ENCODE assay signal across 39 mouse cellular contexts in the genomic region with DNA sequence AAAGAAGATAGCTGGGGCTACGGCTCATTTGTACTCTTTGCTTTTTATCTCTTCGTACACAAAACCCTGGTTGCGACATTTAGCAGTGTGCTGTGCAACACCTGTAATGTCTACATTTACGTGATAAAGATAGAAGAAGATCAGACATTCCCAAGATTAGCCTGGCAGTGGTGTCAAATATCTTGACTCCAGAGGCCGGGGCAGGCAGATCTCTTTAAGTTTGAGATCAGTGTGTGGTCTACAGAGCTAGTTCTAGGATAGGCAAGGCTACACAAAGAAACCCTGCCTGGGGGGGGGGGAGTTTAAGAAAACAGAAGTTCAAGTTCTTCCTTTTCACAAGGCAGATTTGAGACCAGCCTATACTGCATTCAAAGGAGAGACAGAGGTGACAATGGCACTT. TPM values are rescaled to one million over a fixed set of nuclear protein-coding genes. Genes with fewer than 3 reads are reported as not detected.
"Had no signal": no experiment of that assay in that cellular context is flagged by ENCODE, and none has a peak within 500 bp of the region (broad histone marks: within the 10 kb centered on the region; RNA-seq: fewer than 3 reads in every experiment).

No protein-coding gene starts in this region.

- H3K36me3 ChIP-seq: heart, embryonic 10.5 days; heart, embryonic 12.5 days; hindbrain, embryonic 13.5 days; hindbrain, embryonic 15.5 days; kidney, embryonic 15.5 days; limb, embryonic 10.5 days; limb, embryonic 12.5 days; liver, embryonic 13.5 days; liver, embryonic 15.5 days had no signal

- H3K27me3 ChIP-seq: heart, embryonic 12.5 days; hindbrain, embryonic 13.5 days; hindbrain, embryonic 15.5 days; kidney, embryonic 15.5 days; limb, embryonic 12.5 days; liver, embryonic 13.5 days; liver, embryonic 15.5 days had no signal

- H3K9ac ChIP-seq: heart, embryonic 12.5 days; hindbrain, embryonic 13.5 days; hindbrain, embryonic 15.5 days; kidney, embryonic 15.5 days; limb, embryonic 12.5 days; liver, embryonic 13.5 days; liver, embryonic 15.5 days had no signal

- H3K4me3 ChIP-seq: gastrocnemius, adult 2 months; heart, embryonic 10.5 days; heart, embryonic 12.5 days; hindbrain, embryonic 13.5 days; hindbrain, embryonic 15.5 days; kidney, embryonic 15.5 days; layer of hippocampus, adult 2 months; left cerebral cortex, adult 2 months; limb, embryonic 10.5 days; limb, embryonic 12.5 days; liver, embryonic 13.5 days; liver, embryonic 15.5 days had no signal

- H3K4me1 ChIP-seq: heart, embryonic 10.5 days; heart, embryonic 12.5 days; hindbrain, embryonic 13.5 days; hindbrain, embryonic 15.5 days; kidney, embryonic 15.5 days; limb, embryonic 10.5 days; limb, embryonic 12.5 days; liver, embryonic 13.5 days; liver, embryonic 15.5 days had no signal

- H3K4me2 ChIP-seq: heart, embryonic 12.5 days; hindbrain, embryonic 13.5 days; hindbrain, embryonic 15.5 days; kidney, embryonic 15.5 days; limb, embryonic 12.5 days; liver, embryonic 13.5 days; liver, embryonic 15.5 days had no signal

- H3K27ac ChIP-seq: gastrocnemius, adult 2 months; heart, embryonic 10.5 days; hindbrain, embryonic 13.5 days; hindbrain, embryonic 15.5 days; hindbrain, postnatal 0 days; kidney, embryonic 15.5 days; kidney, postnatal 0 days; layer of hippocampus, adult 2 months; left cerebral cortex, adult 2 months; limb, embryonic 10.5 days; limb, embryonic 12.5 days; liver, embryonic 13.5 days; liver, embryonic 15.5 days had no signal

- H3K9me3 ChIP-seq: heart, embryonic 10.5 days; heart, embryonic 12.5 days; hindbrain, embryonic 13.5 days; hindbrain, embryonic 15.5 days; kidney, embryonic 15.5 days; limb, embryonic 10.5 days; limb, embryonic 12.5 days; liver, embryonic 13.5 days; liver, embryonic 15.5 days had no signal

- ATAC-seq: hindbrain, postnatal 0 days; intestine, embryonic 16.5 days had no signal

- DNase-seq: gastrocnemius, adult 2 months; gastrocnemius, postnatal 10 days; gastrocnemius, postnatal 25 days; heart, adult 18-20 months; heart, postnatal 10 days; heart, postnatal 36 days; kidney, adult 11 months; kidney, adult 2 months; kidney, adult 9 months; kidney, postnatal 25 days; kidney, postnatal 4 days; liver; liver, embryonic 13.5 days had no signal

RNA-seq across cellular contexts. Expression of gene Il17a, which starts 29.6 kb away (rescaled TPM):
- total RNA-seq: gastrocnemius, adult 2 months; gastrocnemius, postnatal 10 days; gastrocnemius, postnatal 25 days; gastrocnemius, postnatal 4 days; granulocyte monocyte progenitor cell, adult 5-6 weeks; heart, adult 18-20 months; heart, adult 8-10 months; heart, postnatal 10 days; heart, postnatal 36 days; hematopoietic stem cell, adult 5-6 weeks; hindbrain, postnatal 0 days; layer of hippocampus, adult 2 months; layer of hippocampus, postnatal 10 days; layer of hippocampus, postnatal 25 days; left cerebral cortex, adult 2 months; left cerebral cortex, postnatal 14 days; left cerebral cortex, postnatal 36 days had no signal
- polyA plus RNA-seq: heart, embryonic 10.5 days; heart, embryonic 12.5 days; heart, embryonic 14.5 days; heart, embryonic 16.5 days; hindbrain, embryonic 11.5 days; hindbrain, embryonic 13.5 days; hindbrain, embryonic 15.5 days; hindbrain, postnatal 0 days; intestine, embryonic 14.5 days; intestine, embryonic 16.5 days; kidney, adult 2 months; kidney, embryonic 15.5 days; kidney, postnatal 0 days; limb, embryonic 10.5 days; limb, embryonic 12.5 days; limb, embryonic 14.5 days; liver, embryonic 13.5 days; liver, embryonic 15.5 days had no signal

RNA-seq across cellular contexts. Expression of gene Il17f, which starts 30.1 kb away (rescaled TPM):
- total RNA-seq: gastrocnemius, adult 2 months; gastrocnemius, postnatal 25 days; gastrocnemius, postnatal 4 days; granulocyte monocyte progenitor cell, adult 5-6 weeks; heart, adult 18-20 months; heart, adult 8-10 months; heart, postnatal 10 days; heart, postnatal 36 days; hematopoietic stem cell, adult 5-6 weeks; hindbrain, postnatal 0 days; layer of hippocampus, postnatal 25 days; left cerebral cortex, adult 2 months; left cerebral cortex, postnatal 14 days had no signal
- polyA plus RNA-seq: heart, embryonic 10.5 days; heart, embryonic 12.5 days; hindbrain, embryonic 11.5 days; hindbrain, embryonic 13.5 days; hindbrain, embryonic 15.5 days; intestine, embryonic 14.5 days; intestine, embryonic 16.5 days; kidney, embryonic 15.5 days; kidney, postnatal 0 days; limb, embryonic 10.5 days; limb, embryonic 12.5 days; liver, embryonic 13.5 days; liver, embryonic 15.5 days had no signal
